Mouse (Mus musculus) stomach, postnatal 0 days (tissue): Measurements from ENCODE around the gene Kera.

Experiments
- CTCF ChIP-seq: IDR thresholded peaks from 2 replicates; pipeline ENCODE4 v1.5.1; 2016; ENCODE audit warnings: antibody characterized with exemption, low read depth, mild to moderate bottlenecking, moderate library complexity
- EP300 ChIP-seq: optimal IDR thresholded peaks from 2 replicates; pipeline ENCODE3; 2016; ENCODE audit warnings: antibody characterized with exemption

- TF ChIP-seq CTCF (no peak), EP300 (no peak)
Observed at GRCm38 (mm10) chr10:97625116-97625515, 18.4 kb downstream of the Kera start.
